Mouse (Mus musculus) stomach, postnatal 0 days (tissue): Measurements from ENCODE around the gene Ctrb1. TPM values are rescaled to one million over a fixed set of nuclear protein-coding genes. Genes with fewer than 3 reads are reported as not detected.

ENCODE experiments used
- ATAC-seq: fragments of 200-750 bp; cut with Nextera tagmentation; 2 replicates; pipeline ENCODE4 v1.8.0; 2017; ENCODE audit not compliant: low FRiP score, low TSS enrichment
- DNase-seq: peaks from one replicate; pipeline ENCODE4 v3.0.0-alpha.2; 2016; ENCODE audit warnings: low spot score
- H3K27ac ChIP-seq: fragments of 300-500 bp; sonication (generic); replicated peaks from 2 replicates; pipeline ENCODE4 v1.5.1; 2014; ENCODE audit warnings: mild to moderate bottlenecking, control low read depth
- H3K27me3 ChIP-seq: fragments of 300-500 bp; sonication (generic); 2 replicates; pipeline ENCODE4 v1.6.1; 2014; ENCODE audit warnings: low read length; ENCODE audit not compliant: control insufficient read depth, insufficient read depth
- H3K36me3 ChIP-seq: fragments of 300-500 bp; sonication (generic); 2 replicates; pipeline ENCODE4 v1.6.1; 2014; ENCODE audit warnings: low read length, mixed read lengths; ENCODE audit not compliant: control insufficient read depth, insufficient read depth
- H3K4me1 ChIP-seq: fragments of 300-500 bp; sonication (generic); replicated peaks from 2 replicates; pipeline ENCODE4 v1.6.1; 2014; ENCODE audit warnings: antibody characterized with exemption; ENCODE audit not compliant: control insufficient read depth, insufficient read depth
- H3K4me2 ChIP-seq: fragments of 300-500 bp; sonication (generic); replicated peaks from 2 replicates; pipeline ENCODE4 v1.6.1; 2014; ENCODE audit warnings: low read depth, mild to moderate bottlenecking, control low read depth, moderate library complexity
- H3K4me3 ChIP-seq: fragments of 300-500 bp; sonication (generic); 2 replicates; pipeline ENCODE4 v1.5.1; 2014; ENCODE audit warnings: low read depth, low read length, control low read depth
- H3K9ac ChIP-seq: fragments of 300-500 bp; sonication (generic); 2 replicates; pipeline ENCODE4 v1.6.1; 2014; ENCODE audit warnings: mild to moderate bottlenecking, low read length, control low read depth, mixed read lengths
- H3K9me3 ChIP-seq: fragments of 300-500 bp; sonication (generic); 2 replicates; pipeline ENCODE4 v1.6.1; 2016; ENCODE audit warnings: low read length; ENCODE audit not compliant: control insufficient read depth
- CTCF ChIP-seq: IDR thresholded peaks from 2 replicates; pipeline ENCODE4 v1.5.1; 2016; ENCODE audit warnings: antibody characterized with exemption, low read depth, mild to moderate bottlenecking, moderate library complexity
- EP300 ChIP-seq: optimal IDR thresholded peaks from 2 replicates; pipeline ENCODE3; 2016; ENCODE audit warnings: antibody characterized with exemption
- WGBS: fragments of 180-500 bp; shearing (Covaris S2); extraction: QIAGEN DNeasy Blood & Tissue Kit; methylation state at CpG from one replicate; pipeline ENCODE4 v1.1.7; 2014; 5-methylcytosine and 5-hydroxymethylcytosine counted together
- polyA plus RNA-seq: library from polyadenylated mRNA; unstranded; fragments of >200 nt; fragmentation: Nextera tagmentation; extraction: Ambion mirVana; gene quantifications from 2 replicates; pipeline ENCODE4 v1.2.1, GENCODE M21; 2015

The Ctrb1 gene
- 20.2 and 24.1 TPM in 2 replicates for polyA plus RNA-seq

DNA sequence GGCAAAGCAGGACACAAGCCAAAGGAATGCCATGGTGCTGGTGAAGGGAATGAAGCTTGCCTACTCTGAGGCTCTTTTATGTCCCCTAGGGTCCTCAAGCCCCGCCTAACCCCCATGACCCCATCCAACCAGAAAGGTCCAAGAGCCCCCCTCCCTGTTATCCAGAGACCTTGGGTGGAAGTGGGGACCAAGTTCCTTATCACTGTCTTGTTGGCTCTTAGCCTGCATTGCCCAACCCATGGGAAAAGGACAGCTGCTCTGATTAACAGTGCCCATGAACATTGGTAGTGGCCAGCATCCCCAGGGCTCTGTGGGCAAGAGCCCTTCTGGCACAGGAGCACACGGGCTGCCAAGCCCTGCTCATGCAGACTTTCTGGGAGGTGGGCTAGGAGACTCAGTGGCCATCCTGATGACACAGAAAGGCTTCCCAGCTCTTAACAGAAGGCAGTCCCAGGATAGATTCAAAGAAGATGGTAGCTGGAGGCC, at the start of gene Ctrb1:
Ctrb1 (minus strand) TSS at position 51 of the 486 bp plus-strand sequence.
- H3K4me3 ChIP-seq, result no peak within 1 kb of the TSS
- H3K4me2 ChIP-seq, result no peak within 1 kb of the TSS
- no peak within 1 kb of the TSS for H3K27ac ChIP-seq
- no peak within 1 kb of the TSS for H3K9ac ChIP-seq
- no peak for DNase-seq
- no peaks in the 10 kb centered on the region for H3K27me3 ChIP-seq
- TF ChIP-seq CTCF (no peak), EP300 (no peak)
- ATAC-seq, result no peak
- WGBS, result 73% methylated on average over 2 of the region's 2 CpGs
- H3K4me1 ChIP-seq, result no peaks in the 10 kb centered on the region
- H3K36me3 ChIP-seq, result no peaks in the 10 kb centered on the region
- H3K9me3 ChIP-seq, result no peaks in the 10 kb centered on the region

GRCm38 (mm10) chr8:111740301-111740711, 49.5 kb upstream of the Ctrb1 start:
- Histone ChIP-seq H3K36me3 (no peaks in the 10 kb centered on the region), H3K9ac (no peak overlapping the region), H3K4me1 (peaks cover 18% of the 10 kb centered on the region), H3K4me3 (no peak overlapping the region), H3K9me3 (no peaks in the 10 kb centered on the region), H3K27ac (peak overlapping the region; percentile 40; the same call in 1 of the 2 replicates), H3K4me2 (no peak overlapping the region; the same call in 1 of the 2 replicates), H3K27me3 (no peaks in the 10 kb centered on the region)
- DNase-seq, result no peak
- no peak for ATAC-seq
- 56% methylated on average over 7 of the region's 7 CpGs for WGBS
- TF ChIP-seq CTCF, result no peak
- TF ChIP-seq EP300, result no peak

DNA sequence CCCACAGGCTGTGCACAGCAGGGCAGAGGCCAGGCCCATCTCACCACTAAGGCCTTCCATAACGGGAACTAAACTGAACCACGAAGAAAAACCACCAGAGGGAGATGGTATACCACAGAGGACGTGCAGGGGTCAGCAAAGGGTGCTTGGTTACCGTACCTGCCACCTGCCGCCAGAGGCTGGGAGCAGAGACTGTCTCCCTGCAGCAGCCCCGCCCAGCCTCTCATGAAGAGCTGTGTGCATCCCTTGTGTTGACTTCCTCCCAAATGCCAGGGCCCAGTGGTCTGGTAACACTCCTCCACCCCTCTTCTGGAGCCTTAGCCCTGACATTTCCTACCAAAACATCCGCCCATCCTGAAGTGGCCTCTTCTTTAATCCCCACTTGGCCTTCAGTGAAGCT, 48.8 kb upstream of the Ctrb1 start:
- Histone ChIP-seq H3K4me2 (no peak overlapping the region), H3K27me3 (no peaks in the 10 kb centered on the region), H3K36me3 (no peaks in the 10 kb centered on the region), H3K27ac (no peak overlapping the region), H3K4me1 (peaks cover 18% of the 10 kb centered on the region), H3K9me3 (no peaks in the 10 kb centered on the region), H3K4me3 (no peak overlapping the region), H3K9ac (no peak overlapping the region)
- TF ChIP-seq EP300, result no peak
- TF ChIP-seq CTCF, result peak; percentile 62
- WGBS, result 52% methylated on average over 7 of the region's 7 CpGs
- no peak for DNase-seq
- ATAC-seq, result no peak

DNA sequence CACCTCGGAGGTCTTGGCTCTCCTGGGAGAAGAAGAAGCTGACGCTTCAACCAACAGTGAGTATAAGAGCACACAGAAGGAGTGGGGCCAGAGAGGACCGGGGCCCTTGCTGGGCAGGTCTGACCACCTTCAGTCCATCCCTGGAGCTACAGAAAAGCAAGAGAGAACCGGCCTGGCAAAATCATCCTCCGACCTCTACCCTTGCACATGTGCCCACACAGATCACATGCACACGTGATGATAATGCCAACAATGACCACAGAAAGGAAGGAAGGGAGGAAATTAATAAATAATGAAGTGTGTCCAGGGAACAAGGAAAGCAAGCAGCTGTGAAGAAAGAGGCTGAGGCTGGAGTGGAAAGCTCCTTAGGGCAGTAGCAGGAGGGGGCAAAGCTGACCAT, 48.1 kb upstream of the Ctrb1 start:
- no peak overlapping the region for H3K9ac ChIP-seq
- ATAC-seq (no peak), DNase-seq (no peak)
- H3K27ac ChIP-seq, result no peak overlapping the region
- H3K4me2 ChIP-seq, result no peak overlapping the region
- no peak overlapping the region for H3K4me3 ChIP-seq
- TF ChIP-seq CTCF (no peak), EP300 (no peak)
- H3K36me3 ChIP-seq, result no peaks in the 10 kb centered on the region
- H3K9me3 ChIP-seq, result no peaks in the 10 kb centered on the region
- H3K27me3 ChIP-seq, result no peaks in the 10 kb centered on the region
- H3K4me1 ChIP-seq, result peaks cover 14% of the 10 kb centered on the region
- 47% methylated on average over 6 of the region's 6 CpGs for WGBS

DNA sequence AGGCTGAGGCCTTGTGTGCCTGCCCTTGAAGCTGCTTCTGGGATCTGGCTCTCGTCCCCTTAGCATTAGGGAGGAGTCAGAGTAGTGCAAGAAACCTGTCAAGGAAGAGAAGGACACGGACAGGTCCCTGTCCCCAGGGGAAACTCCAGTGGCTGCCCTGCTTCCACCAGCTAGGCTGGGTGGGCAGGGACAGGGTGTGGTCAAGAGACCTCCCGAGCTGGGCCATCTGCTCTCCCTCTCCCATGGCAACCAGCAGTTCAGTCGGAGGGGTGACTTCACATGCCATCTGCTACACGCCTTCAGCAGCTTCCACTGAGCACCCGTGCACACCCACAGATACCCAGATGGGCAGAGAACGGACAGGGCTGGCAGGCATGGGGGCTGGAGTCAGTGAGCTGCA, 45.5 kb upstream of the Ctrb1 start:
- Histone ChIP-seq H3K4me3 (no peak overlapping the region), H3K9ac (peak overlapping the region; percentile 18; the same call in 1 of the 2 replicates), H3K27me3 (no peaks in the 10 kb centered on the region), H3K36me3 (no peaks in the 10 kb centered on the region), H3K9me3 (no peaks in the 10 kb centered on the region), H3K27ac (no peak overlapping the region), H3K4me1 (peaks cover 18% of the 10 kb centered on the region), H3K4me2 (no peak overlapping the region)
- TF ChIP-seq CTCF (no peak), EP300 (no peak)
- DNase-seq, result peak; percentile 13
- ATAC-seq, result no peak
- 42% methylated on average over 7 of the region's 7 CpGs for WGBS

DNA sequence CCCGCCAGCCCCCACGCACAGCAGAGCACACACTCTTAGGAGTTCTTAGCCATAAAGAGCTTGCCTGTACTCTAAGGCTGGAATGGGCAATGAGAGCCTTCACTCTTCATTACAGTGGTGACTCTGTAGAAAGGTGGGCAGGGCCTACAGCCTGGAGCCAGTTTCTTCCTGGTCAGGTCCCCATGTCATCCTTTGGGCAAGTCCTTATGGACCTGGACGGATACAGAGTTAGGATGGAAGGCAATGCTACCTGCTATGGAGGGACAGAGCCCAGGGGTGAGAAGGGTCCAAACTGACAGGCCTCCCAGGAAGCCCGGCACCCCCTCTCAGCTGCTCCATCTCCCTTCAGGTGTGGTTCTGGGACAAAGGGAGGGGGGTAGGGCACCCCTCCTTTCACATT, 45.0 kb upstream of the Ctrb1 start:
- Histone ChIP-seq H3K9me3 (no peaks in the 10 kb centered on the region), H3K36me3 (no peaks in the 10 kb centered on the region), H3K4me1 (peaks cover 16% of the 10 kb centered on the region), H3K9ac (no peak overlapping the region; the same call in 1 of the 2 replicates), H3K27me3 (no peaks in the 10 kb centered on the region), H3K4me2 (no peak overlapping the region), H3K27ac (0 out of 2 replicates have a peak overlapping the region, but pooled peaks have one; percentile 45), H3K4me3 (no peak overlapping the region)
- ATAC-seq (no peak), DNase-seq (no peak)
- WGBS, result 87% methylated on average over 4 of the region's 4 CpGs
- TF ChIP-seq EP300 (no peak), CTCF (no peak)
